Mouse (Mus musculus) layer of hippocampus, postnatal 10 days (tissue): ENCODE measurements at regions not wholly inside any gene's neighbourhood (a gene's known extent, or its start where the extent isn't known, plus 50 kb on each side); places are given as distances from the start of the nearest gene placed in this dataset.
"Not testable (repeated sequence)": the region's sequence is repeated elsewhere in the genome, so short reads cannot be mapped to it uniquely, and the experiment has no call there.

ENCODE experiments used
- DNase-seq, 2 experiments: peaks; one replicate each; pipeline ENCODE4 v3.0.0; 2021; ENCODE audit warnings: low spot score in 2 of 2

GRCm38 (mm10) chr14:124801589-124801988, 124.7 kb upstream of the Fgf14 start:
- DNase-seq, result not testable (repeated sequence)

DNA sequence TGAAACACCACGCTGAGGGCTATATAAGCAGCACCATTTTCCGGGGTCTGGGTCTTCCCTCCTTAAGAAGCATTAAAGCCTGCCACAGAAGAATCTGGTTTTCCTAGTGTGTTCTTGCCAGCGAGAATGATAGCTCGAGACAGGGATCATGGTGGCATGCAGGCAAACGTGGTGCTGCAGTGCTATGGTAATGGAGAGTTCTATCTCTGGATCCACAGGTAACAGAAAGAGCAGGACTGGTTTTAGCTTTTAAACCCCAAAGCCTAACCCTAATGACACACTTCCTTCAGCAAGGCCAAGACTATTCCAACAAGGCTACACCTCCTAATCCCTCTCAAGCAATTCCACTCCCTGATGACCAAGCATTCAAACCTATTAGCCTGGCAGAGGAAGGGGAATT, 123.5 kb upstream of the Fgf14 start:
- no peak for DNase-seq

DNA sequence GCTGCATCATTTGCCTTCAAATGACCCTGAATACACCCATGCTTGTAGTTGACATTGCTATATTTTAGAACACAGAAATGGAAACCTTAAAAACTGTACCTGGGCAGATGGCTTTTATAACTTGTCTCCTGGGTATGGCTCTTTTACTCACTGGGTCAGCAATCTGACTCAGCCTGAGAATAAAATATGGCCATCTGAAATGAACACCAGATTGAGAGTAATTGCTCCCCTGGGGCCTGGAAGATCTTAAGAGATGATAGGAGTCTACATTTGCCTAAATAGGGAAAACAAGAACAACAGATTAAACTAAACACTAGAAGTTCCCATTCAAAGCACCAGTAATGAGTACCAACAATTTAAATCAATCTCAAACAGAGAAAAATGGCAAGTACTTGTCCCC, 98.5 kb upstream of the Fgf14 start:
- DNase-seq, result no peak

GRCm38 (mm10) chr14:124767996-124768395, 91.1 kb upstream of the Fgf14 start:
- no peak for DNase-seq

GRCm38 (mm10) chr14:124767234-124767633, 90.3 kb upstream of the Fgf14 start:
- no peak for DNase-seq

- peak; percentile 12 to 21 for DNase-seq
Measured at GRCm38 (mm10) chr14:124742491-124742890, 65.6 kb upstream of the Fgf14 start.
